Mouse (Mus musculus) hematopoietic multipotent progenitor cell, adult 10-12 weeks (in vitro differentiated cells): Measurements from ENCODE around the gene Reep3. TPM values are rescaled to one million over a fixed set of nuclear protein-coding genes. Genes with fewer than 3 reads are reported as not detected.

Experiments used
- polyA plus RNA-seq: library from polyadenylated mRNA; stranded (reverse); fragments of >175 nt; gene quantifications from 2 replicates; pipeline ENCODE4 v1.2.3, GENCODE M21; 2012; ENCODE audit warnings: low replicate concordance

Gene Reep3
- 3.4 and 5.3 TPM in 2 replicates for polyA plus RNA-seq

GRCm38 (mm10) chr10:67096621-67097436 is at the start of gene Reep3:
Gene Reep3 (minus strand): TSS chr10:67096945.

DNA sequence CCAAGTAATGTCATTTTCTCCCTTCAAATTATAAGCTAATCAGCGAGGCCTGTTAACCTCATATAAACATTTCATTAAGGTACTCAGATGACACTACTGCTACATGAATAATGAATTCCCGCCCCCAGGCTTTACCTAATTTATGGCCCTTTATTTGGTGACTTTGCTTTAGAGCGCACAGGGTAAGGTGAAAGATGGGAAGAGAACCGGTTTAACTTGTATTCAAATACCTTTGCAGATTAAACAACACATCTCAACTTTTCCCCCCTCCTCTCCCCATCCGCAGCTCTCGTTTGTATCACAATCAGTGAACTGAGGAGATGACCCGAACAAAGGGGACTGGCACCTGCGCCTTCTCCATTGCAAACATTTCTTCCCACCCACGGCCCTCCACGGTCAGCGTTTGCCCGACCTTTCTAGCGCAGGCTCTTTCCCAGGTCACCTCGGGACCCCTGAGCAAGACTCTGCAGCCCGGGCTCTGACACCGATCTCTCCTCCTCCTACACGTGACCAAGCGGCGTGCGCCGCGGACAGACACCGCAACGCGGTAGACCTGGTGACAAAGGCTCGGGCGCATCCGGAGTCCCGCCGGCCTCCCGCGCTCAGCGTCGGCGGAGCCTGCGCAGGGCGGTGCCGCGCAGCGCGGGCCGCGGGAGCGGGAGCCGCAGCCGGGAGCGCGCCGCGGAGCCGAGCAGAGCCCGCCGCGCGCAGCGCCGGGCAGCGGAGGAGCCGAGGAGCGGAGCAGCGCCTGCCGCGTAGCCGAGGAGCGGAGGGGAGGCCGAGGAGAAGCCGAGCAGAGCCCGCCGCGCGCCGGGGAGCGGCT is 736 bp downstream of the Reep3 start, which contains the start of gene Jmjd1c:
Jmjd1c (plus strand) TSS at position 328 of the 823 bp plus-strand sequence.

Other genes starting within 250 kb of the Reep3 start
- gene Jmjd1c, start 820 bp downstream of the Reep3 start, polyA plus RNA-seq: 13.2 and 19.0 TPM in 2 replicates
- 46.7 and 98.6 TPM in 2 replicates for gene Nrbf2, start 188.4 kb upstream of the Reep3 start, polyA plus RNA-seq